Comparison of ENCODE assay signal across 11 mouse cellular contexts in genomic region chr5:100488231-100488630, GRCm38 (mm10).
"Had no signal": no experiment of that assay in that cellular context is flagged by ENCODE, and none has a peak within 500 bp of the region (broad histone marks: within the 10 kb centered on the region; RNA-seq: fewer than 3 reads in every experiment).

No protein-coding gene starts in this region.

- DNase-seq: retina, postnatal 1 day; right cerebral cortex, adult 18-20 months; right cerebral cortex, postnatal 14 days; right cerebral cortex, postnatal 25 days; right cerebral cortex, postnatal 4 days; thymus, adult 18-20 months; thymus, adult 2 months; thymus, postnatal 14 days; thymus, postnatal 25 days; thymus, postnatal 36 days; thymus, postnatal 4 days had no signal
